Mouse (Mus musculus) left cerebral cortex, postnatal 10 days (tissue): ENCODE measurements around the gene Ccdc57. TPM values are rescaled to one million over a fixed set of nuclear protein-coding genes. Genes with fewer than 3 reads are reported as not detected.
A peak's percentile ranks its signal among the peaks of the same experiment; 100 is the strongest.

Experiments
- DNase-seq, 2 experiments: peaks; one replicate each; pipeline ENCODE4 v3.0.0; 2021 to 2022; ENCODE audit warnings: low spot score in 2 of 2, mixed read lengths in 1 of 2; ENCODE audit errors: extremely low spot score in 1 of 2
- intact Hi-C: fragments of 180-260 bp; cut with DNase I; formaldehyde crosslinking; loops from one replicate; pipeline ENCODE4 v1.15.1; 2025
- total RNA-seq, 2 experiments: library from RNA; stranded (reverse); gene quantifications; 2 replicates each; pipeline ENCODE4 v1.2.3; 2021

The Ccdc57 gene
- total RNA-seq, 2 experiments from 2014 or later = 8.1 to 8.4 TPM

GRCm38 (mm10) chr11:120828416-120828815 is 104.3 kb downstream of the Ccdc57 start:
- intact Hi-C loops = no loop called here

GRCm38 (mm10) chr11:120826016-120826953 is 106.4 kb downstream of the Ccdc57 start:
- intact Hi-C loops = no loop called here
- peak in 1 of 2 experiments; percentile 21 for DNase-seq

More at GRCm38 (mm10) chr11:120828416-120828815, 104.3 kb downstream of the Ccdc57 start:
- DNase-seq = peak in 1 of 2 experiments; percentile 22

- intact Hi-C loops = no loop called here
- DNase-seq = peak in 1 of 2 experiments; percentile 38
These were observed 107.3 kb downstream of the Ccdc57 start for GRCm38 (mm10) chr11:120825289-120825863.

GRCm38 (mm10) chr11:120824787-120825288 is 107.8 kb downstream of the Ccdc57 start:
- DNase-seq = no peak
- intact Hi-C loops = loop anchor here (5.0 kb wide), 1 partner anchor 77 kb away; no protein-coding TSS in a partner anchor

- intact Hi-C loops = loop anchor here (5.0 kb wide), 1 partner anchor 78 kb away; no protein-coding TSS in a partner anchor
These were observed 108.5 kb downstream of the Ccdc57 start, which contains the start of gene Fasn for GRCm38 (mm10) chr11:120823956-120824786. Gene Fasn, minus strand, starts transcription at chr11:120824547.

GRCm38 (mm10) chr11:120823551-120823947 is 109.1 kb downstream of the Ccdc57 start:
- DNase-seq = peak; percentile 51 to 86
- intact Hi-C loops = loop anchor here (5.0 kb wide), 1 partner anchor 79 kb away; no protein-coding TSS in a partner anchor

More at GRCm38 (mm10) chr11:120823956-120824786, 108.5 kb downstream of the Ccdc57 start, which contains the start of gene Fasn:
- DNase-seq = peak; percentile 97 to 99

- intact Hi-C loops = loop anchor here (5.0 kb wide), 1 partner anchor 79 kb away; no protein-coding TSS in a partner anchor
- peak in 1 of 2 experiments; percentile 46 for DNase-seq
These were observed 109.7 kb downstream of the Ccdc57 start for GRCm38 (mm10) chr11:120822831-120823550.

- intact Hi-C loops = loop anchor here (5.0 kb wide), 1 partner anchor 80 kb away; no protein-coding TSS in a partner anchor
- DNase-seq = peak in 1 of 2 experiments; percentile 19
These were observed 110.4 kb downstream of the Ccdc57 start for GRCm38 (mm10) chr11:120822321-120822720.

GRCm38 (mm10) chr11:120821076-120821922 is 111.4 kb downstream of the Ccdc57 start:
- intact Hi-C loops = loop anchor here (5.0 kb wide), 1 partner anchor 81 kb away; no protein-coding TSS in a partner anchor
- peak in 1 of 2 experiments; percentile 30 for DNase-seq

GRCm38 (mm10) chr11:120820546-120820945 is 112.1 kb downstream of the Ccdc57 start:
- intact Hi-C loops = loop anchor here (5.0 kb wide), 1 partner anchor 82 kb away; no protein-coding TSS in a partner anchor
- DNase-seq = no peak

- no peak for DNase-seq
- intact Hi-C loops = no loop called here
These were observed 113.1 kb downstream of the Ccdc57 start for GRCm38 (mm10) chr11:120819556-120819955.

GRCm38 (mm10) chr11:120818251-120818650 is 114.4 kb downstream of the Ccdc57 start:
- peak in 1 of 2 experiments; percentile 22 for DNase-seq
- intact Hi-C loops = no loop called here

- peak in 1 of 2 experiments; percentile 29 for DNase-seq
- intact Hi-C loops = no loop called here
These were observed 115.3 kb downstream of the Ccdc57 start for GRCm38 (mm10) chr11:120817358-120817757.

GRCm38 (mm10) chr11:120812068-120812467 is 120.6 kb downstream of the Ccdc57 start:
- no peak for DNase-seq
- intact Hi-C loops = no loop called here

GRCm38 (mm10) chr11:120808010-120808409 is 124.7 kb downstream of the Ccdc57 start:
- intact Hi-C loops = no loop called here
- no peak for DNase-seq
